Mouse (Mus musculus) CH12.LX (cell line): Measurements from ENCODE around the gene Os9. TPM values are rescaled to one million over a fixed set of nuclear protein-coding genes. Genes with fewer than 3 reads are reported as not detected.
"Not testable (repeated sequence)": the region's sequence is repeated elsewhere in the genome, so short reads cannot be mapped to it uniquely, and the experiment has no call there.

Experiments
- DNase-seq: peaks from one replicate; pipeline ENCODE4 v3.0.0-alpha.2; 2013; ENCODE audit errors: extremely low read depth
- H3K27ac ChIP-seq: 2 replicates; pipeline ENCODE4 v1.5.1; 2012; ENCODE audit warnings: low read depth, mild to moderate bottlenecking, control low read depth, moderate library complexity; ENCODE audit not compliant: insufficient read depth
- H3K27me3 ChIP-seq: replicated peaks from 2 replicates; pipeline ENCODE3; 2012; ENCODE audit warnings: inconsistent platforms
- H3K36me3 ChIP-seq, 2 experiments: replicated peaks in 1 of 2; 2 replicates each; pipeline versions ENCODE3 to v1.6.1; 2012; ENCODE audit warnings: inconsistent platforms in 1 of 2, low read length in 1 of 2, mild to moderate bottlenecking in 1 of 2, mixed read lengths in 1 of 2, moderate library complexity in 1 of 2; ENCODE audit not compliant: control insufficient read depth in 1 of 2, insufficient read depth in 1 of 2
- H3K4me1 ChIP-seq, 2 experiments: 2 replicates each; pipeline ENCODE4 v1.6.1; 2012; ENCODE audit warnings: inconsistent platforms in 1 of 2, moderate library complexity in 1 of 2; ENCODE audit not compliant: insufficient read depth in 2 of 2, control insufficient read depth in 1 of 2
- H3K4me2 ChIP-seq: 2 replicates; pipeline ENCODE4 v1.6.1; 2012; ENCODE audit warnings: low read depth, mild to moderate bottlenecking, control low read depth; ENCODE audit not compliant: poor library complexity, insufficient read depth, severe bottlenecking
- H3K4me3 ChIP-seq, 3 experiments: fragments of 150-350 bp in 1 of 3; sonication (generic) in 1 of 3; replicated peaks in 1 of 3; 2 replicates each; pipeline versions ENCODE3 to v1.5.1; 2011 to 2012; ENCODE audit warnings: low read depth in 2 of 3, low read length in 2 of 3, mild to moderate bottlenecking in 2 of 3, moderate library complexity in 2 of 3, control low read depth in 1 of 3, improper control_type of control experiment in 1 of 3, inconsistent platforms in 1 of 3, mixed read lengths in 1 of 3; ENCODE audit not compliant: poor library complexity in 1 of 3
- H3K79me2 ChIP-seq: replicated peaks from 2 replicates; pipeline ENCODE4 v1.6.1; 2012; ENCODE audit warnings: mild to moderate bottlenecking, moderate library complexity; ENCODE audit not compliant: control insufficient read depth, poor library complexity, insufficient read depth, severe bottlenecking; ENCODE audit errors: extremely low read depth
- H3K9ac ChIP-seq: 2 replicates; pipeline ENCODE4 v1.6.1; 2012; ENCODE audit warnings: low read depth, mild to moderate bottlenecking, control low read depth, moderate library complexity; ENCODE audit not compliant: insufficient read depth
- H3K9me3 ChIP-seq: replicated peaks from 2 replicates; pipeline ENCODE3; 2012; ENCODE audit warnings: low read length, inconsistent platforms, mixed read lengths
- BHLHE40 ChIP-seq: IDR thresholded peaks from 2 replicates; pipeline ENCODE4 v1.6.1; 2011; ENCODE audit warnings: mild to moderate bottlenecking, low read depth, low read length, improper control_type of control experiment
- CHD1 ChIP-seq: IDR thresholded peaks from 2 replicates; pipeline ENCODE4 v1.6.1; 2012; ENCODE audit warnings: low read depth, low read length, improper control_type of control experiment, inconsistent platforms
- CHD2 ChIP-seq: IDR thresholded peaks from 2 replicates; pipeline ENCODE4 v1.6.1; 2011; ENCODE audit warnings: low read length, improper control_type of control experiment
- CTCF ChIP-seq, 2 experiments: IDR thresholded peaks in 1 of 2; conservative IDR thresholded peaks in 1 of 2; 2 replicates each; pipeline ENCODE4 v1.5.1; 2011 to 2012; ENCODE audit warnings: low read depth in 2 of 2, low read length in 2 of 2, improper control_type of control experiment in 1 of 2, inconsistent platforms in 1 of 2, mild to moderate bottlenecking in 1 of 2, moderate library complexity in 1 of 2
- ELF1 ChIP-seq: IDR thresholded peaks from 2 replicates; pipeline ENCODE4 v1.6.1; 2014; ENCODE audit warnings: low read depth, mild to moderate bottlenecking, inconsistent platforms, low read length, improper control_type of control experiment
- MAX ChIP-seq: IDR thresholded peaks from 2 replicates; pipeline ENCODE4 v1.6.1; 2011; ENCODE audit warnings: low read length, improper control_type of control experiment
- MAZ ChIP-seq: IDR thresholded peaks from 2 replicates; pipeline ENCODE4 v1.6.1; 2012; ENCODE audit warnings: low read depth, mild to moderate bottlenecking, inconsistent platforms, low read length, improper control_type of control experiment, moderate library complexity
- MXI1 ChIP-seq: IDR thresholded peaks from 2 replicates; pipeline ENCODE4 v1.6.1; 2011; ENCODE audit warnings: mild to moderate bottlenecking, low read depth, low read length, improper control_type of control experiment
- NELFE ChIP-seq: IDR thresholded peaks from 2 replicates; pipeline ENCODE4 v1.6.1; 2011; ENCODE audit warnings: low read depth, low read length, improper control_type of control experiment
- PAX5 ChIP-seq: IDR thresholded peaks from 2 replicates; pipeline ENCODE4 v1.6.1; 2012; ENCODE audit warnings: low read length, inconsistent platforms, mixed read lengths
- POLR2AphosphoS2 ChIP-seq: IDR thresholded peaks from 2 replicates; pipeline ENCODE4 v1.6.1; 2011; ENCODE audit warnings: low read depth, low read length, improper control_type of control experiment
- SIN3A ChIP-seq: IDR thresholded peaks from 2 replicates; pipeline ENCODE4 v1.6.1; 2012; ENCODE audit warnings: low read length, improper control_type of control experiment, inconsistent platforms
- ZC3H11A ChIP-seq: IDR thresholded peaks from 2 replicates; pipeline ENCODE4 v1.6.1; 2012; ENCODE audit warnings: low read depth, mild to moderate bottlenecking, inconsistent platforms, low read length, improper control_type of control experiment
- ZNF384 ChIP-seq: IDR thresholded peaks from 2 replicates; pipeline ENCODE4 v1.6.1; 2012; ENCODE audit warnings: low read depth, low read length, improper control_type of control experiment, inconsistent platforms
- dilution Hi-C: fragments of 300-500 bp; cut with MboI; formaldehyde crosslinking; loops from 2 replicates; pipeline ENCODE4 v1.14.3; 2020; ENCODE audit warnings: low sequenced_read_pairs; ENCODE audit not compliant: extremely low pct_unique_long_range_greater_than_20kb, extremely low pct_ligation_motif_present
- in situ Hi-C: fragments of 300-500 bp; cut with MboI; formaldehyde crosslinking; loops from 3 replicates; pipeline ENCODE4 v1.14.3; 2019; ENCODE audit warnings: low sequenced_read_pairs, low pct_ligation_motif_present, low pct_unique_long_range_greater_than_20kb, mixed read lengths
- polyA plus RNA-seq: library from polyadenylated mRNA; unstranded; fragments of >175 nt; gene quantifications from 2 replicates; pipeline ENCODE4 v1.2.1, GENCODE M21; 2012; ENCODE audit warnings: low read depth; ENCODE audit not compliant: insufficient read length
- total RNA-seq, 2 experiments: library from RNA; depleted of rRNA; stranded (reverse); fragments of 300-350 nt in 1 of 2; fragments of >200 nt in 1 of 2; gene quantifications; 2 replicates each; pipeline ENCODE4 v1.2.3; 2012 to 2014

Gene Os9
- total and polyA plus RNA-seq, 3 experiments = 42.8 to 82.7 (median 61.9) TPM

DNA sequence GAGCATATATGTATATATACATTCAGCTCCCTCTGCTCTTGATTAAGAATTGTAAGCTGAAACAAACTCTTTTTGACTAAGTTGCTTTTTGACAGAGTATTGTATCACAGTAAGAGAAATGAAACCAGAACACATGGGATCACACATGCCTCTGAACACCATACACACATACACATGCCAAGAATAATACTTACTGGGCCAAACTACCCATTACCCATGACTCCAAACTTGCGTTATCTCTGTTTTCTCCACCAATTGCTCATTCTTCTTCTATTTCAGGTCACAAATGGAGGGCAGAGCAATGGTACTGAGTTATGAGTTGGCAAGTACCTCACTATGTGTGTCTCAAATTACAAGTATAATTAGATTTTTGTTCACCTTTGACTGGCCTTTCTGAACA lies 47.0 kb downstream of the Os9 start:
- Histone ChIP-seq H3K27me3 (no peaks in the 10 kb centered on the region), H3K9me3 (no peaks in the 10 kb centered on the region), H3K4me2 (no peak overlapping the region), H3K27ac (no peak overlapping the region), H3K4me3 (no peak overlapping the region), H3K36me3 (peaks cover 0 to 14% of the 10 kb centered on the region in 2 experiments), H3K4me1 (peaks cover 9 to 31% of the 10 kb centered on the region in 2 experiments; a peak in 3 of 4 replicates), H3K9ac (no peak overlapping the region), H3K79me2 (peaks cover 11% of the 10 kb centered on the region)
- dilution Hi-C loops (no loop called here), in situ Hi-C loops (no loop called here)
- no peak for DNase-seq
- TF ChIP-seq MAZ (no peak), MXI1 (no peak), POLR2AphosphoS2 (no peak), PAX5 (no peak), MAX (no peak), ZC3H11A (no peak), BHLHE40 (no peak), NELFE (no peak), SIN3A (no peak), ZNF384 (no peak), ELF1 (no peak), CHD1 (no peak), CTCF (conservative IDR thresholded peaks at IDR 0.05 in 1 of 2, IDR thresholded peaks at IDR 0.05 in 1 of 2; ENCODE audit: low read depth in 2 of 2, low read length in 2 of 2) (no peak), CHD2 (no peak)

DNA sequence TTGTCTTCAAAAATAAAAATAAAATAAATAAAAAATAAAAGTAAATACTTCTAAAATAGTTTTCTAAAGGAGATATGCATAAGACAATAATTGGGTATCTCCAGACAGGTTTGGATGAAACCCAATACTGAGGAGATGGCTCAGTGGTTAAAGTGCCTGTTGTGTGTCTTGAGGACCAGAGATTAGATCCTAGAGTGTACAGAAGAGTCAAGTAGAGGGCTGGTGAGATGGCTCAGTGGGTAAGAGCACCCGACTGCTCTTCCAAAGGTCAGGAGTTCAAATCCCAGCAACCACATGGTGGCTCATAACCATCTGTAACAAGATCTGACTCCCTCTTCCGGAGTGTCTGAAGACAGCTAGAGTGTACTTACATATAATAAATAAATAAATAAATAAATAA lies 48.0 kb downstream of the Os9 start:
- H3K27ac ChIP-seq, in situ Hi-C loops, H3K27me3 ChIP-seq, H3K9me3 ChIP-seq, H3K4me3 ChIP-seq, dilution Hi-C loops, H3K9ac ChIP-seq, DNase-seq, H3K4me2 ChIP-seq: not testable (repeated sequence)
- Histone ChIP-seq H3K4me1 (peaks cover 9 to 39% of the 10 kb centered on the region in 2 experiments; a peak in 3 of 4 replicates), H3K79me2 (peaks cover 11% of the 10 kb centered on the region), H3K36me3 (peaks cover 8 to 14% of the 10 kb centered on the region in 2 experiments)

DNA sequence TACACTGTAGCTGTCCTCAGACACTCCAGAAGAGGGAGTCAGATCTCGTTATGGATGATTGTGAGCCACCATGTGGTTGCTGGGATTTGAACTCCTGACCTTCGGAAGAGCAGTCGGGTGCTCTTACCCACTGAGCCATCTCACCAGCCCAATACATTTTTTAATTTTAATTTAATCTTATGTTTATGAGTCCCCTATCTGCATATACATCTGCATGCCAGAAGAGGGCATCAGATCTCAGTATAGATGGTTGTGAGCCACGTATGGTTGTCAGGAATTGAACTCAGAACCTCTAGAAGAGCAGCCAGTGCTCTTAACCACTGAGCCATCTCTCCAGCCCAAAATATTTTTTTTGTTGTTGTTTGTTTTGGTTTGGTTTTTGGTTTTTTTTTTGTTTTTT lies 48.7 kb downstream of the Os9 start:
- DNase-seq, H3K27me3 ChIP-seq, H3K4me3 ChIP-seq, dilution Hi-C loops, H3K9me3 ChIP-seq, H3K9ac ChIP-seq, H3K4me2 ChIP-seq, in situ Hi-C loops, H3K27ac ChIP-seq: not testable (repeated sequence)
- Histone ChIP-seq H3K79me2 (peaks cover 11% of the 10 kb centered on the region), H3K36me3 (peaks cover 15% of the 10 kb centered on the region in 2 experiments), H3K4me1 (peaks cover 9 to 36% of the 10 kb centered on the region in 2 experiments; a peak in 3 of 4 replicates)
- peak in 1 of 2 experiments; percentile 7; a peak in 1 of 4 replicates for TF ChIP-seq CTCF (conservative IDR thresholded peaks at IDR 0.05 in 1 of 2, IDR thresholded peaks at IDR 0.05 in 1 of 2; ENCODE audit: low read depth in 2 of 2, low read length in 2 of 2)
